Mouse (Mus musculus): ENCODE data around the gene Trnau1ap. TPM values are rescaled to one million over a fixed set of nuclear protein-coding genes. Genes with fewer than 3 reads are reported as not detected.

The Trnau1ap gene
- total and polyA plus RNA-seq, 3 experiments: 60.7 to 80.5 (median 71.5) TPM

DNA sequence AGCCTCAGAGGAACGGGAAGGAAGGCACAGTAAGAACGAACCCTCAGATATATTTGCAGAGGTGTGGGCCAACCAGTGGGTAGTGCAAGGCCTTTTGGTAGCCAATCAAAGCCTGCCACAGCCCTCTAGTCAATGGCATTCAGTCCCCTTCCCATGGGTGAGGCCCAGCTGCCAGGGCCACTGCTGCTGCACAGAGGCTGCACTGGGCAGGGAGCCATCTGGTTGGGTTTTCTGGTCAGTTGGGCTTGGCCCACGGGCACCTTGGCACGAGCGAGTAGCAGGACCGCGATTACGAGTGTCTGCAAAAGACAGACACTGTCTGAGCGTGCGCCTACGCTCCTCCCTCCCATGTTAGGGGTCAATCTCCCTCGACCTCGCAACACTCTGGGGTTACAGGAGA, 9.6 kb upstream of the Trnau1ap start:
- Histone ChIP-seq H3K4me3 (replicated peaks in 1 of 3; ENCODE audit: low read depth in 2 of 3, low read length in 2 of 3, poor library complexity in 1 of 3) (no peak overlapping the region), H3K27me3 (replicated peaks) (no peaks in the 10 kb centered on the region), H3K79me2 (replicated peaks; ENCODE audit: control insufficient read depth, extremely low read depth, insufficient read depth, poor library complexity, severe bottlenecking) (peaks cover 69% of the 10 kb centered on the region), H3K4me1 (ENCODE audit: control insufficient read depth in 1 of 2, insufficient read depth in 2 of 2) (peaks cover 14 to 30% of the 10 kb centered on the region in 2 experiments), H3K27ac (ENCODE audit: insufficient read depth, low read depth) (no peak overlapping the region), H3K36me3 (replicated peaks in 1 of 2; ENCODE audit: control insufficient read depth in 1 of 2, insufficient read depth in 1 of 2, low read length in 1 of 2) (peaks cover 52 to 87% of the 10 kb centered on the region in 2 experiments), H3K9me3 (replicated peaks; ENCODE audit: low read length) (no peaks in the 10 kb centered on the region), H3K9ac (ENCODE audit: insufficient read depth, low read depth) (no peak overlapping the region), H3K4me2 (ENCODE audit: insufficient read depth, low read depth, poor library complexity, severe bottlenecking) (no peak overlapping the region)
- in situ Hi-C loops (cut with MboI; ENCODE audit: low pct_ligation_motif_present, low pct_unique_long_range_greater_than_20kb, low sequenced_read_pairs): loop anchor here (5.0 kb wide), 1 partner anchor 37 kb away; the partner anchor contains the start of gene Rab42
- TF ChIP-seq POLR2AphosphoS2 (IDR thresholded peaks at IDR 0.05; ENCODE audit: low read depth, low read length): no peak
- TF ChIP-seq PAX5 (IDR thresholded peaks at IDR 0.05; ENCODE audit: low read length): no peak
- no peak for TF ChIP-seq SMC3 (IDR thresholded peaks at IDR 0.05; ENCODE audit: low read depth, low read length)
- TF ChIP-seq E2F4 (IDR thresholded peaks at IDR 0.05; ENCODE audit: insufficient replicate concordance, low read depth, low read length): no peak
- no peak for TF ChIP-seq NELFE (IDR thresholded peaks at IDR 0.05; ENCODE audit: low read depth, low read length)
- no peak for TF ChIP-seq IRF4 (IDR thresholded peaks at IDR 0.05; ENCODE audit: low read depth, low read length)
- TF ChIP-seq ZC3H11A (IDR thresholded peaks at IDR 0.05; ENCODE audit: low read depth, low read length): no peak
- no peak for TF ChIP-seq NRF1 (IDR thresholded peaks at IDR 0.05; ENCODE audit: low read depth, low read length)
- TF ChIP-seq MAX (IDR thresholded peaks at IDR 0.05; ENCODE audit: low read length): no peak
- no peak for TF ChIP-seq GABPA (IDR thresholded peaks at IDR 0.05; ENCODE audit: insufficient replicate concordance, low read depth, low read length)
- no peak for TF ChIP-seq SIN3A (IDR thresholded peaks at IDR 0.05; ENCODE audit: low read length)
- TF ChIP-seq ETS1 (conservative IDR thresholded peaks at IDR 0.05; ENCODE audit: low read depth, low read length): no peak
- TF ChIP-seq MYC (IDR thresholded peaks at IDR 0.05; ENCODE audit: low read depth, low read length): no peak
- no peak for DNase-seq (ENCODE audit: extremely low read depth)
- dilution Hi-C loops (cut with MboI; ENCODE audit: extremely low pct_ligation_motif_present, extremely low pct_unique_long_range_greater_than_20kb, low sequenced_read_pairs): no loop called here

DNA sequence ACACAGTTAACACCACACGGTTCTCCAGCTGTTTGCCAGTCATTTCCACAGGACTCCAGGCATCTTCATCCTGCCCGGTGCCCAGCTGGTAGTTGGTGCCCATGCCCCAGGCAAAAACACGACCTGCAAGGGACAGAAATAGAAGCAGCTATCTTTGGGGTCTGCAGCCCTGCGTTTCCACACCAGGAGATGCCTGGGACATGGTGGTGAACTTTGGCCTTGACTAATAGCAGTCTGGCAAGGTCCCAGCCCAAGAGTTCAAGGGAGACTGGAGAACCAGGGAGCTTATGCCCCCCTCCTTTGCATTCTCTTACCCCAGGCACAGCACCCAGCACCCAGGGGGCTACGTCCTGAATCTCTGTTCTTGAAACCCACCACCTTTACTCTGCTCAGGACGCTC, 3.5 kb upstream of the Trnau1ap start:
- in situ Hi-C loops (cut with MboI; ENCODE audit: low pct_ligation_motif_present, low pct_unique_long_range_greater_than_20kb, low sequenced_read_pairs) (no loop called here), dilution Hi-C loops (cut with MboI; ENCODE audit: extremely low pct_ligation_motif_present, extremely low pct_unique_long_range_greater_than_20kb, low sequenced_read_pairs) (no loop called here)
- no peak for TF ChIP-seq MAFK (IDR thresholded peaks at IDR 0.05; ENCODE audit: insufficient replicate concordance, low read length)
- no peak for TF ChIP-seq MXI1 (IDR thresholded peaks at IDR 0.05; ENCODE audit: low read depth, low read length)
- no peak for TF ChIP-seq POLR2AphosphoS2 (IDR thresholded peaks at IDR 0.05; ENCODE audit: low read depth, low read length)
- no peak for TF ChIP-seq MYC (IDR thresholded peaks at IDR 0.05; ENCODE audit: low read depth, low read length)
- no peak for TF ChIP-seq ELF1 (IDR thresholded peaks at IDR 0.05; ENCODE audit: low read depth, low read length)
- TF ChIP-seq CHD2 (IDR thresholded peaks at IDR 0.05; ENCODE audit: low read length): no peak
- no peak for TF ChIP-seq USF2 (conservative IDR thresholded peaks at IDR 0.05; ENCODE audit: low read depth, low read length)
- TF ChIP-seq ZMIZ1 (IDR thresholded peaks at IDR 0.05; ENCODE audit: low read depth, low read length): no peak
- TF ChIP-seq ZC3H11A (IDR thresholded peaks at IDR 0.05; ENCODE audit: low read depth, low read length): no peak
- TF ChIP-seq ETS1 (conservative IDR thresholded peaks at IDR 0.05; ENCODE audit: low read depth, low read length): no peak
- TF ChIP-seq MAZ (IDR thresholded peaks at IDR 0.05; ENCODE audit: low read depth, low read length): no peak
- no peak for TF ChIP-seq TBP (conservative IDR thresholded peaks at IDR 0.05; ENCODE audit: low read depth, low read length)
- H3K4me2 ChIP-seq (ENCODE audit: insufficient read depth, low read depth, poor library complexity, severe bottlenecking): no peak overlapping the region
- peaks cover 54 to 67% of the 10 kb centered on the region in 2 experiments for H3K36me3 ChIP-seq (replicated peaks in 1 of 2; ENCODE audit: control insufficient read depth in 1 of 2, insufficient read depth in 1 of 2, low read length in 1 of 2)
- no peak overlapping the region for H3K4me3 ChIP-seq (replicated peaks in 1 of 3; ENCODE audit: low read depth in 2 of 3, low read length in 2 of 3, poor library complexity in 1 of 3)
- peaks cover 0 to 7% of the 10 kb centered on the region in 2 experiments; a peak in 2 of 4 replicates for H3K4me1 ChIP-seq (ENCODE audit: control insufficient read depth in 1 of 2, insufficient read depth in 2 of 2)
- H3K9ac ChIP-seq (ENCODE audit: insufficient read depth, low read depth): no peak overlapping the region
- no peak overlapping the region for H3K27ac ChIP-seq (ENCODE audit: insufficient read depth, low read depth)
- peaks cover 16% of the 10 kb centered on the region for H3K79me2 ChIP-seq (replicated peaks; ENCODE audit: control insufficient read depth, extremely low read depth, insufficient read depth, poor library complexity, severe bottlenecking)
- no peak for DNase-seq (ENCODE audit: extremely low read depth)
- no peaks in the 10 kb centered on the region for H3K9me3 ChIP-seq (replicated peaks; ENCODE audit: low read length)
- H3K27me3 ChIP-seq (replicated peaks): no peaks in the 10 kb centered on the region
